Mouse (Mus musculus) heart, adult 9 months (tissue): ENCODE data around the gene Il17rb.

Experiments used
- DNase-seq, 2 experiments: peaks; one replicate each; pipeline ENCODE4 v3.0.0; 2022; ENCODE audit warnings: low spot score in 2 of 2

Gene Il17rb

DNA sequence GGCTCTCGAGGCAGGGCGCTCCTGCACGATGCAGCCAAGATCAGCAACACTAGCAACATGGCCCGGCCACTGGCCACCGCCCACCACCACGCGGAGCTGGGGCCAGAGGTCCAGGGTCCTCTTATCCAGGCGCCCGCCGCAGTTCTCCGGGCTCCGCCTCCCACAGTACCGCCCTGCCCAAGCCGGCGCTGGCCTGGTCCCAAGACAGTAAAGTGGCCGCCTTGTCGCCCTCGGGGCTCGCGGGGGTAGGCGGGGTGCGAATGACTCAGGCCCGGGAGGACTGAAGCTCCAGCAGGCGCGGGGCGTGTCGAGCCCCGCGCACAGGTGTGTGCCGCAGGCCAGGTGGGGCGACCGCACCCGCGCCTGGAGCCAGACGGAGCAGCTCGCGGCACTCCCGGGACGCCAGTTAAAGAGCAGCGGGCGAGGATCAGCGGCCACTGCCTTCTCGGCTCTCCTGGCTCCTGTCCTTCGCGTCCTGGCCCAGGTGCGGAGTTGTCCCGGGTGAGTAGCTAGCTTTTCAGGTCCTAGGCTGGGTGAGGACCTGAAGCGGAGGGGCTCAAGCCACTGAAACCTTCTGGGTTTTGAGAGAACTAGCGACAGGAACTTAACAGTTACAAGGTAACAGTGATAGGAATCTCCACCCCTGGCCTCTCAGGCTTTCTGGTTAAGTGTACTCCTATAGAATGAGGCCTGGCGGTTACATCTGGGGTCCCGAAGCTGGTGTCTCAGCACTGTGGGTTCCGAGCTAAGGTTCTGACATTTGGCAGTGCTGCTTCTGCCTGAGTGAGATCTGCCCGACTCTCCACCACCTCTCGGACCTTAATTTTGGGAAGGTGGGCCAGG is at the start of gene Il17rb, which contains the start of gene Chdh:
Il17rb (minus strand) TSS at position 164 of the 843 bp plus-strand sequence.
Chdh (plus strand) TSS at position 291 of the 843 bp plus-strand sequence.
- DNase-seq, result peak in 1 of 2 experiments; percentile 32

GRCm38 (mm10) chr14:30056031-30056766 is 47.5 kb upstream of the Il17rb start:
- DNase-seq, result no peak

DNA sequence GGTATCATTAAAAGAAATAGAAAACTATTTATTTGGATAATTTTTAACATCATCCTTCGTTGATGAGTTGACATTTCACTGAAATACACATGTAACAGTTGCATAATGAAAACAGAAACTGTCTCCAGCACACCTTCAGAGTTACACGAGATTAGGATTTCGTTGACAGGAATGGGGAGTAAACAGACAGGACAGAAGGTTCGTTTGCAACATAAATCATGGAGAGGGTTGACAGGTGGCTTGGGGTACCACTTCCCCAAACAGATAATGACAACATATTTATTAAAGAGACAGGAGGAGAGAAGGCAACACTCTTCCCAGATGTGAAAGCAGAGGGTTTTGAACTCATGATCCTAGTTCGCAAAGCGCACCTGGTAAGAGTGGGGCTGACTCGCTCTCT is 46.2 kb upstream of the Il17rb start:
- no peak for DNase-seq

DNA sequence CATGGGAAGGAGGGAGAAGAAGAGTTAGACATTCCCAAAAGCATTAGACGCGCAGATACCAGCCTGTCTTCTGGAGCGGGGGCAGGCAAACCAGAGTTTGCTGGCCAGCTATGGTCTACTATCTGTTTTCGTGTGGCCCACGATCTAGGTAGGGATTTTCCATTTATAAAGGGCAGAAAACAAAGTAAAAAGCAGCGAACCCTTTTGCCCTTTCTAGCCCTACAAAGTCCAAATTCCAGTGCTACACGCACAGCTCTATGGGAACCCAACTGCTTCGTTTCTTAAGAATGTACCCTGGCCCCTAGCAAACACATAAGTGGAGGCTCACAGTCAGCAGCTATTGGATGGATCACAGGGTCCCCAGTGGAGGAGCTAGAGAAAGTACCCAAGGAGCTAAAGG is 41.6 kb upstream of the Il17rb start:
- DNase-seq, result no peak

DNA sequence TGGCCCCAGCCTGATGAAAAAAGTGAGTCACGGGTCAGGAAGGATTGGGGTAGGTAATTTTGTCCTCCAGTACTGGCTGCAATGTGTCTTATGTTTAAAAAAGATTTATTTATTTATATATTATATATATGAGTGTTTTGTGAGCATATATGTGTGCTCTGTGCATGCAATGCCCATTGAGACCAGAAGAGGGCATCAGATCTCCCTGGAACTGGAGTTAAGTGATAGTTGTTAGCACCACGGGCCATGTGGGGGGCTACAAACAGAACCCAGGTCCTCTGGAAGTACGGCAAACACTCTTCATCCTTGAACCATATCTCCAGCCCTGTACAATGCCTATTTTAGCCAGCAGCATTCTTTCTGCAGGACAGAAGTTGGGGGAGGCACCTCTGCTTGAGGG is 39.4 kb upstream of the Il17rb start:
- no peak for DNase-seq

DNA sequence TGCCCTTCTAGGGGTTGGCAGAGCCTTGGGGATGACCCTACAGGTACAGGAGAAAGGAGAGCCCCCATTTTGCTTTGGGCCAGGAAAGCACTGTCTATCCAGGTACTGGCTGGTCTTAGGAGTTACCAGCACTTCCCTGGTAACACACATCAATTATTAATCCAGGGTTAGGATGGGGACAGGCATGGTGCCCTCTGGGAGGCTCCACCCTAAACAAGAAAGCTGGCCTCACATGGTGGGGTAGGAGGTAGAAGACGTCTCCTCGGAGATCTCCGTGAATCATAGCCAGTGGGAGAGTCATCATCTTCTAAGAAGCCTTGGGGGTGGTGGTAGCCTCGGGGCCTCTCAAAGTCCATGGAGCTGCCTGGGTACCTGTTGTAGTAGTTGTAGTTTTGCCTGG is 38.3 kb upstream of the Il17rb start:
- DNase-seq, result no peak

- DNase-seq, result peak in 1 of 2 experiments; percentile 19
Observed at GRCm38 (mm10) chr14:30045704-30046220, 37.1 kb upstream of the Il17rb start.

DNA sequence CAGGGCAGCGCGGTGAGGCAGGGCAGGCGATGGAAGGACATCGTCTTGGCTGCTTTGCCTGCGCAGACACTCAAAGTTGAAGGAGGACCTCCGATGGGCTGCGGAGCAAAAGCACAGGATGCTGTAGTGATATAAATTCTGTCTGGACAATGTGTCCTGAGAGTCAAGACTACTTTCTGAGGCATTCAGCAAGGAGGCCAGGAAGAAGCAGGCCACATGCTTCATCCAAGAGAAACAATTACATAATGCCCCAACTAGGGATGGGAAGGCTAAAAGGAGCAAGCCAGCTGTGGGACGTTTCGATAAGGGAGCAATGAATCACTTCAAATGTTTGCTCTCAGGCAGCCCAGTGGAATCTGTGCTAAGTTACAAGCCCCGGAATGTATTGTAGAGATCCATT is 36.5 kb upstream of the Il17rb start:
- DNase-seq, result peak; percentile 70 to 82

GRCm38 (mm10) chr14:30043356-30043940 is 34.8 kb upstream of the Il17rb start:
- DNase-seq, result peak; percentile 18 to 21

- DNase-seq, result no peak
Observed at GRCm38 (mm10) chr14:30041836-30042235, 33.1 kb upstream of the Il17rb start.

GRCm38 (mm10) chr14:30039413-30039812 is 30.7 kb upstream of the Il17rb start:
- DNase-seq, result no peak

GRCm38 (mm10) chr14:30038431-30038830 is 29.7 kb upstream of the Il17rb start:
- DNase-seq, result no peak

- DNase-seq, result no peak
Observed at GRCm38 (mm10) chr14:30033405-30033804, 24.7 kb upstream of the Il17rb start.

DNA sequence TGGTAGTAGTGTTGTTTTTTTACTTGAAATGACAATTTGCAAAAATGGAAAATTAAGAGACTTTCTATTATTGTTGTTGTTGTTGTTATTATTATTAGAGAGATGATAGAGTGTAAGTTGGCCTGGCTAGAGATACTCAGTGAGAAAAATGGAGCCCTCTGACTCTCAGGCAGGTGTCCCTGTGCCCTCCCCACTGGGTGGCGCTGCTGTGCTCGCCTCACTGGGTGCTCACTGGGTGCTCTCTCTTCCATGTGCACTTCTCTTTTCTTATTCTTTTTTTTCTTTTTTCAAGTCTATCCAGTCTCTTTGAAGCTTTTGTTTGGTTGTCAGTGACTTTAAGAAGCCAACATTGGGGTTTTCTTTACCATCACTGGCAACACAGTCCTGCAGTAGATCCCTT is 18.7 kb upstream of the Il17rb start:
- no peak for DNase-seq

DNA sequence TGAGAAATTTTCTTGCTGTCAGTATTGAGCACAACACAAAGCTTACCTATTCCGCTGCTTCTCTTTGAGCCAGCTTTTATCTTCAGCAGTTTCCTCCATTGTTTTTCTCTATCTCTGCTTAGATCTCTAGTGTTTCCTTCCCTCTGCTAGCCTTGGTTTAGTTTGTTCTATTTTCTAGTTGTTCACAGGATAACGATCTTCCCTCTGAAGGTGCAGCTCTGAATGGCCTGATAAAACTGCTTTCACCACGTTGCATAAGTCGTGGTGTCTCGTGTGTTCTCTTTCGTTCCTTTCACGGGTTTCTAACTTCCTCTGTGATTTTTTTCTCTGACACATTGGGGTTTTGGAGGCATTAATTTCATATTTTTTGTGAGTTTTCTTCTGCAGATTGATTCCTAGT is 15.7 kb upstream of the Il17rb start:
- no peak for DNase-seq

DNA sequence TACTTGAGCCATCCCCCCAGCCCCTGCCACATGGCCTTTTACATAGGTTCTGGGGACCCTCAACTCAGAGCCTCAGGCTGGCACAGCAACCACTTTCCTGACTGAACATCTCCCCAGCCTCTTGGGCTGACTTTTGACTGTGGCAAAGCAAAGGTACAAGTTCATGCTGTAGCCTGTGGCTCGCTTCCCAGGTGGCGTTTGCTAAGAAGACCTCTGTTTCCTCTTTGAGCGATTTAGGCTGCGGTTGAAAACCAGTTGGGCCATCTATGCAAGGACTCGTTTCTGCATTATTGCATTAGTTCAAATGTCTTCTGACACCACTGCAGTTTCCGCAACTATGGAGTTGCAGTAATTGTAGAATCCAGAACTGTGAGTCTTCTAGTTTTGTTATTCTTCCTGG is 13.8 kb upstream of the Il17rb start:
- DNase-seq, result no peak

DNA sequence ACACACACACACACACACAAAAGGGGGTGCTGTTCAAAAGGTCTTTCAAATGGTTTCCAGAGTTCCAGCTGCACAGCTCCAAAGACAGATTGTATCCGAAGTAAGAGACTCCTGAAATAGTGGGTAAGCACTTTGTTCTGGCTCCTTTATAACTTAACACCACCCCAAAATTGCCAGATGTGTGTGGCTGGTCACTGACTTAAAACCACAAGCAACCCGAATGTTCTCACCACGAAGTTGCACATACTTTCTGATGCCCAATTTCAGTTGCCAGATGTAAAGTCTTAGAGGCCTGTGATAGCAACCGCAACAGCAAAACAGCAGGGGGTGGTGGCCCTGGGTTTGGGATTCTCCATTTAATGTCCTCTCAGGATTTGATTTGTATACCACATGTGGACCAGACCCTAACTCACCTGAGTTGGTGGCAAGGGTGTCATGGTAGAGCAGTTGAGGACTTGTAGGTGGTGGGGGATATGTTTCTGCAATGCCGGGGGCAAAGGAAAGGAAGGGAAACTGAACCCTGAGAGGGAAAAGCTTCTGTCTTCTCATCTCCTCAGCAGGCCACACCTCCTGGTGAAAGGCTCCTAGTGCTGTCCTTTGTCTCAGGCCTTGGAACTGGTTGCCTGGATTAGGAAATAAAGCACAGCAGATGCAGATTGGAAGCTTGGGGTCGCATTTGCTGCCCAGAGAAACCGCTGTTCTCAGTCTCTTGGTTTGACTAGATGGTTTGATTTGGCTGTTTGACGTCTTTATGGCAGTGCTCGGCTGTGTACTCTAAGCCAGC is 11.3 kb upstream of the Il17rb start:
- DNase-seq, result no peak

DNA sequence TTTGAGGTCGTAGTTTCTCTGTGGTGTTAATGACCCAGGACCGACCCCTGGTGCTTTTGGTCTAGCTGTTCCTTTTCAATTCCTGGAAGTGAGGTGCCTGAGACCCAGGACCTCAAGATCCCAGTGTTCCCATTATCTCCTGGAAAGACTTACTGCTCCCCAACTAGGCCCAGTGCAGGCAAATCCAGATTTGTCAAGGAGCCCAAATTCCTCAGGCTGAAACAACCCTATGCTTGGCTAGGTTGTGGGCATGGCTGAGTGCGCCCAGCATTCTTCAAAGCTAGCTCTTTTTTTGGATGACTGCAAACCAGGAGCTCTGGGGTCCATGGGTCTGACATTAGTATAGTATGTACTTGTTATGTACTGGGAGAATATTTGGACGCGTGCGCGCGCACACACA is 10.7 kb upstream of the Il17rb start:
- no peak for DNase-seq

- no peak for DNase-seq
Observed at GRCm38 (mm10) chr14:30018846-30019245, 10.2 kb upstream of the Il17rb start.

GRCm38 (mm10) chr14:30018463-30018801 is 9.7 kb upstream of the Il17rb start:
- DNase-seq, result no peak

GRCm38 (mm10) chr14:30017794-30018462 is 9.2 kb upstream of the Il17rb start:
- no peak for DNase-seq
